Mouse (Mus musculus) cerebellum, adult 9-11 months (tissue): ENCODE measurements at regions not wholly inside any gene's neighbourhood (a gene's known extent, or its start where the extent isn't known, plus 50 kb on each side); places are given as distances from the start of the nearest gene placed in this dataset.

ENCODE experiments used
- DNase-seq: peaks from one replicate; pipeline ENCODE4 v3.0.0; 2022

GRCm38 (mm10) chr5:112035426-112035825, 216.9 kb downstream of the Cryba4 start:
- DNase-seq = no peak

GRCm38 (mm10) chr5:112037080-112037479, 215.2 kb downstream of the Cryba4 start:
- no peak for DNase-seq

GRCm38 (mm10) chr5:112039645-112040372, 212.5 kb downstream of the Cryba4 start:
- DNase-seq = no peak

GRCm38 (mm10) chr5:112040678-112041077, 211.6 kb downstream of the Cryba4 start:
- no peak for DNase-seq

GRCm38 (mm10) chr5:112041285-112041684, 211.0 kb downstream of the Cryba4 start:
- DNase-seq = no peak

- DNase-seq = no peak
Observed at GRCm38 (mm10) chr5:112042236-112042635, 210.1 kb downstream of the Cryba4 start.

- DNase-seq = no peak
Observed at GRCm38 (mm10) chr5:112050046-112050782, 202.1 kb downstream of the Cryba4 start.

GRCm38 (mm10) chr5:112050906-112051305, 201.4 kb downstream of the Cryba4 start:
- no peak for DNase-seq

- DNase-seq = no peak
Observed at GRCm38 (mm10) chr5:112051786-112052185, 200.5 kb downstream of the Cryba4 start.

GRCm38 (mm10) chr5:112053600-112054155, 198.6 kb downstream of the Cryba4 start:
- DNase-seq = no peak

- DNase-seq = no peak
Observed at GRCm38 (mm10) chr5:112055018-112055417, 197.3 kb downstream of the Cryba4 start.

GRCm38 (mm10) chr5:112069917-112070316, 182.4 kb downstream of the Cryba4 start:
- no peak for DNase-seq

GRCm38 (mm10) chr5:112072456-112072855, 179.9 kb downstream of the Cryba4 start:
- no peak for DNase-seq

- no peak for DNase-seq
Observed at GRCm38 (mm10) chr5:112077097-112077496, 175.2 kb downstream of the Cryba4 start.

- no peak for DNase-seq
Observed at GRCm38 (mm10) chr5:112077840-112078600, 174.3 kb downstream of the Cryba4 start.

- no peak for DNase-seq
Observed at GRCm38 (mm10) chr5:112081006-112081405, 171.3 kb downstream of the Cryba4 start.

- peak; percentile 40 for DNase-seq
Observed at GRCm38 (mm10) chr5:112091867-112092535, 160.3 kb downstream of the Cryba4 start.

GRCm38 (mm10) chr5:112093905-112094571, 158.3 kb downstream of the Cryba4 start:
- peak; percentile 57 for DNase-seq

- DNase-seq = no peak
Observed at GRCm38 (mm10) chr5:112098469-112099085, 153.7 kb downstream of the Cryba4 start.

- no peak for DNase-seq
Observed at GRCm38 (mm10) chr5:112101739-112102590, 150.4 kb downstream of the Cryba4 start.
